Mouse (Mus musculus) urinary bladder, postnatal 25 days (tissue): ENCODE results near the gene Cyb5r2.

Source experiments
- DNase-seq: peaks from one replicate; pipeline ENCODE4 v3.0.0; 2022; ENCODE audit warnings: low spot score

The Cyb5r2 gene

GRCm38 (mm10) chr7:107757308-107758151, at the start of gene Cyb5r2:
Cyb5r2 (minus strand) TSS chr7:107758032.
- no peak for DNase-seq

GRCm38 (mm10) chr7:107802138-107802537, 44.3 kb upstream of the Cyb5r2 start:
- DNase-seq = no peak

GRCm38 (mm10) chr7:107801108-107801507, 43.3 kb upstream of the Cyb5r2 start, which contains the start of gene Ovch2:
Ovch2 (minus strand) TSS chr7:107801208.
- no peak for DNase-seq

GRCm38 (mm10) chr7:107796500-107796899, 38.7 kb upstream of the Cyb5r2 start:
- DNase-seq = no peak

- no peak for DNase-seq
Measured at GRCm38 (mm10) chr7:107787977-107788620, 30.3 kb upstream of the Cyb5r2 start.

GRCm38 (mm10) chr7:107779611-107780010, 21.8 kb upstream of the Cyb5r2 start:
- no peak for DNase-seq

GRCm38 (mm10) chr7:107778216-107778615, 20.4 kb upstream of the Cyb5r2 start:
- no peak for DNase-seq

GRCm38 (mm10) chr7:107770812-107771211, 13.0 kb upstream of the Cyb5r2 start:
- no peak for DNase-seq

GRCm38 (mm10) chr7:107756748-107757147, 1.1 kb downstream of the Cyb5r2 start:
- no peak for DNase-seq

GRCm38 (mm10) chr7:107755905-107756304, 1.9 kb downstream of the Cyb5r2 start:
- no peak for DNase-seq

GRCm38 (mm10) chr7:107752031-107752520, 5.8 kb downstream of the Cyb5r2 start:
- DNase-seq = no peak

- DNase-seq = no peak
Measured at GRCm38 (mm10) chr7:107749721-107750120, 8.1 kb downstream of the Cyb5r2 start.

GRCm38 (mm10) chr7:107749270-107749669, 8.6 kb downstream of the Cyb5r2 start:
- no peak for DNase-seq

- peak; percentile 62 for DNase-seq
Measured at GRCm38 (mm10) chr7:107747954-107748353, 9.9 kb downstream of the Cyb5r2 start.

- DNase-seq = no peak
Measured at GRCm38 (mm10) chr7:107747476-107747875, 10.4 kb downstream of the Cyb5r2 start.

- DNase-seq = no peak
Measured at GRCm38 (mm10) chr7:107746036-107746435, 11.8 kb downstream of the Cyb5r2 start.

- no peak for DNase-seq
Measured at GRCm38 (mm10) chr7:107745111-107745510, 12.7 kb downstream of the Cyb5r2 start.

GRCm38 (mm10) chr7:107744454-107744853, 13.4 kb downstream of the Cyb5r2 start:
- DNase-seq = no peak

- DNase-seq = no peak
Measured at GRCm38 (mm10) chr7:107742963-107743465, 14.8 kb downstream of the Cyb5r2 start.

GRCm38 (mm10) chr7:107738726-107739125, 19.1 kb downstream of the Cyb5r2 start:
- DNase-seq = no peak

GRCm38 (mm10) chr7:107733162-107733561, 24.7 kb downstream of the Cyb5r2 start:
- DNase-seq = no peak

GRCm38 (mm10) chr7:107730587-107730986, 27.2 kb downstream of the Cyb5r2 start:
- DNase-seq = no peak

- DNase-seq = no peak
Measured at GRCm38 (mm10) chr7:107727538-107727937, 30.3 kb downstream of the Cyb5r2 start.
